Mouse (Mus musculus) G1E (cell line): ENCODE results near the gene Wnk3. TPM values are rescaled to one million over a fixed set of nuclear protein-coding genes. Genes with fewer than 3 reads are reported as not detected.

Experiments used
- ATAC-seq: 2 replicates; pipeline ENCODE4 v1.8.0; 2016; ENCODE audit warnings: mild to moderate bottlenecking; ENCODE audit not compliant: insufficient number of reproducible peaks, poor library complexity, low FRiP score, severe bottlenecking; ENCODE audit errors: extremely low read depth
- DNase-seq: peaks from one replicate; pipeline ENCODE4 v3.0.0; 2012; ENCODE audit warnings: low spot score
- H3K27me3 ChIP-seq: 2 replicates; pipeline ENCODE4 v1.6.1; 2012; ENCODE audit warnings: mild to moderate bottlenecking, low read length, inconsistent platforms; ENCODE audit not compliant: insufficient read depth
- H3K36me3 ChIP-seq: replicated peaks from 2 replicates; pipeline ENCODE3; 2012; ENCODE audit warnings: mild to moderate bottlenecking, inconsistent platforms
- H3K4me1 ChIP-seq: 2 replicates; pipeline ENCODE4 v1.6.1; 2012; ENCODE audit warnings: low read depth, low read length, inconsistent platforms, mixed read lengths; ENCODE audit not compliant: insufficient read depth
- H3K4me3 ChIP-seq: 2 replicates; pipeline ENCODE4 v1.5.1; 2012; ENCODE audit warnings: low read depth, mild to moderate bottlenecking, inconsistent platforms, low read length, moderate library complexity, mixed read lengths
- H3K9me3 ChIP-seq: replicated peaks from 2 replicates; pipeline ENCODE4 v1.6.1; 2012; ENCODE audit warnings: inconsistent platforms
- CTCF ChIP-seq: IDR thresholded peaks from 2 replicates; pipeline ENCODE4 v1.5.1; 2012; ENCODE audit warnings: low read depth, low read length, inconsistent platforms, mixed read lengths
- GATA1 ChIP-seq: IDR thresholded peaks from 2 replicates; pipeline ENCODE4 v1.6.1; 2012; ENCODE audit warnings: borderline replicate concordance, low read length, inconsistent platforms, mixed read lengths
- GATA2 ChIP-seq: IDR thresholded peaks from 2 replicates; pipeline ENCODE4 v1.6.1; 2012; ENCODE audit warnings: low read depth, low read length, inconsistent platforms, borderline replicate concordance
- POLR2AphosphoS5 ChIP-seq: IDR thresholded peaks from 2 replicates; pipeline ENCODE4 v1.6.1; 2012; ENCODE audit warnings: low read depth, low read length, inconsistent platforms; ENCODE audit not compliant: insufficient replicate concordance
- TAL1 ChIP-seq: conservative IDR thresholded peaks from 2 replicates; pipeline ENCODE4 v1.6.1; 2012; ENCODE audit warnings: low read depth, low read length, inconsistent platforms, mixed read lengths
- polyA plus RNA-seq: library from polyadenylated mRNA; stranded (reverse); fragments of >175 nt; gene quantifications from 2 replicates; pipeline ENCODE4 v1.2.3, GENCODE M21; 2012
- total RNA-seq, 2 experiments: library from RNA; stranded (forward) in 1 of 2; stranded (reverse) in 1 of 2; fragments of 200-1000 nt in 1 of 2; fragments of >200 nt in 1 of 2; fragmentation: Nextera tagmentation in 1 of 2; gene quantifications; 2 replicates each; pipeline ENCODE4 v1.2.3; 2014 to 2017

The Wnk3 gene
- total and polyA plus RNA-seq, 3 experiments = 0.16 TPM; not detected in 2

GRCm38 (mm10) chrX:151333615-151334014 is 135.7 kb downstream of the Wnk3 start:
- no peak for TF ChIP-seq TAL1
- TF ChIP-seq CTCF = no peak
- no peak for TF ChIP-seq GATA1
- TF ChIP-seq POLR2AphosphoS5 = no peak
- no peak for TF ChIP-seq GATA2
- ATAC-seq (no peak), DNase-seq (no peak)
- Histone ChIP-seq H3K36me3 (no peaks in the 10 kb centered on the region), H3K4me3 (no peak overlapping the region), H3K4me1 (no peaks in the 10 kb centered on the region), H3K27me3 (no peaks in the 10 kb centered on the region), H3K9me3 (no peaks in the 10 kb centered on the region)

- no peak for ATAC-seq
- no peaks in the 10 kb centered on the region for H3K36me3 ChIP-seq
- no peak for DNase-seq
- TF ChIP-seq TAL1 (no peak), CTCF (no peak), POLR2AphosphoS5 (no peak), GATA1 (no peak), GATA2 (no peak)
- H3K4me1 ChIP-seq = no peaks in the 10 kb centered on the region
- H3K4me3 ChIP-seq = no peak overlapping the region
- no peaks in the 10 kb centered on the region for H3K27me3 ChIP-seq
- no peaks in the 10 kb centered on the region for H3K9me3 ChIP-seq
These were observed 139.9 kb downstream of the Wnk3 start for GRCm38 (mm10) chrX:151337804-151338203.

- TF ChIP-seq GATA2 (no peak), GATA1 (no peak), TAL1 (no peak), CTCF (no peak), POLR2AphosphoS5 (no peak)
- peak; percentile 79 for ATAC-seq
- peak; percentile 68 for DNase-seq
- H3K27me3 ChIP-seq = no peaks in the 10 kb centered on the region
- no peaks in the 10 kb centered on the region for H3K9me3 ChIP-seq
- peaks cover 8% of the 10 kb centered on the region for H3K36me3 ChIP-seq
- H3K4me3 ChIP-seq = peak within 1 kb of the TSS; percentile 82
- peaks cover 7% of the 10 kb centered on the region; the same call in 1 of the 2 replicates for H3K4me1 ChIP-seq
These were observed 146.1 kb downstream of the Wnk3 start, which contains the start of gene Fam120c for GRCm38 (mm10) chrX:151343761-151344500. TSS of gene Fam120c (plus strand) at chrX:151344175.

- Histone ChIP-seq H3K9me3 (no peaks in the 10 kb centered on the region), H3K36me3 (peaks cover 14% of the 10 kb centered on the region)
- 0 out of 2 replicates have a peak, but pooled peaks have one; percentile 18 for ATAC-seq
These were observed 146.7 kb downstream of the Wnk3 start for GRCm38 (mm10) chrX:151344501-151344984.

GRCm38 (mm10) chrX:151345333-151346125 is 147.7 kb downstream of the Wnk3 start:
- DNase-seq = no peak
- peaks cover 20% of the 10 kb centered on the region for H3K36me3 ChIP-seq
- H3K9me3 ChIP-seq = no peaks in the 10 kb centered on the region
- H3K4me1 ChIP-seq = peaks cover 7% of the 10 kb centered on the region; the same call in 1 of the 2 replicates
- H3K27me3 ChIP-seq = no peaks in the 10 kb centered on the region
- ATAC-seq = no peak
- no peak for TF ChIP-seq CTCF
- TF ChIP-seq POLR2AphosphoS5 = no peak
- no peak for TF ChIP-seq TAL1
- TF ChIP-seq GATA1 = no peak
- TF ChIP-seq GATA2 = no peak
- H3K4me3 ChIP-seq = peak overlapping the region; percentile 82

More at GRCm38 (mm10) chrX:151344501-151344984, 146.7 kb downstream of the Wnk3 start:
- Histone ChIP-seq H3K4me3 (peak overlapping the region; percentile 82), H3K27me3 (no peaks in the 10 kb centered on the region), H3K4me1 (peaks cover 7% of the 10 kb centered on the region; the same call in 1 of the 2 replicates)
- TF ChIP-seq GATA2 (no peak), GATA1 (no peak), POLR2AphosphoS5 (no peak), CTCF (no peak), TAL1 (no peak)
- peak; percentile 15 for DNase-seq

GRCm38 (mm10) chrX:151347278-151347677 is 149.4 kb downstream of the Wnk3 start:
- H3K27me3 ChIP-seq = no peaks in the 10 kb centered on the region
- ATAC-seq (no peak), DNase-seq (no peak)
- H3K4me1 ChIP-seq = peaks cover 9% of the 10 kb centered on the region; the same call in 1 of the 2 replicates
- TF ChIP-seq POLR2AphosphoS5 = no peak
- no peak for TF ChIP-seq CTCF
- no peak overlapping the region for H3K4me3 ChIP-seq
- H3K9me3 ChIP-seq = no peaks in the 10 kb centered on the region
- H3K36me3 ChIP-seq = peaks cover 26% of the 10 kb centered on the region
